Mouse (Mus musculus) limb, embryonic 13.5 days (tissue): ENCODE measurements at regions not wholly inside any gene's neighbourhood (a gene's known extent, or its start where the extent isn't known, plus 50 kb on each side); places are given as distances from the start of the nearest gene placed in this dataset.
"Not testable (repeated sequence)": the region's sequence is repeated elsewhere in the genome, so short reads cannot be mapped to it uniquely, and the experiment has no call there.

Source experiments
- ATAC-seq: fragments of 200-750 bp; cut with Nextera tagmentation; 2 replicates; pipeline ENCODE4 v1.8.0; 2017; ENCODE audit warnings: low read depth, moderate number of reproducible peaks, moderate TSS enrichment; ENCODE audit not compliant: low FRiP score
- H3K27ac ChIP-seq: fragments of 300-500 bp; sonication (generic); 2 replicates; pipeline ENCODE4 v1.5.1; 2015; ENCODE audit warnings: inconsistent platforms, mild to moderate bottlenecking, moderate library complexity
- H3K27me3 ChIP-seq: fragments of 300-500 bp; sonication (generic); 2 replicates; pipeline ENCODE4 v1.6.1; 2015; ENCODE audit warnings: mild to moderate bottlenecking, inconsistent platforms
- H3K36me3 ChIP-seq: fragments of 300-500 bp; sonication (generic); 2 replicates; pipeline ENCODE4 v1.6.1; 2015; ENCODE audit warnings: inconsistent platforms, mild to moderate bottlenecking, moderate library complexity
- H3K4me1 ChIP-seq: fragments of 300-500 bp; sonication (generic); 2 replicates; pipeline ENCODE4 v1.6.1; 2015; ENCODE audit warnings: inconsistent platforms
- H3K4me2 ChIP-seq: fragments of 300-500 bp; sonication (generic); replicated peaks from 2 replicates; pipeline ENCODE4 v1.6.1; 2015; ENCODE audit warnings: inconsistent platforms, mild to moderate bottlenecking, moderate library complexity
- H3K4me3 ChIP-seq: fragments of 300-500 bp; sonication (generic); 2 replicates; pipeline ENCODE4 v1.5.1; 2015; ENCODE audit warnings: moderate library complexity, mild to moderate bottlenecking, inconsistent platforms
- H3K9ac ChIP-seq: fragments of 300-500 bp; sonication (generic); 2 replicates; pipeline ENCODE4 v1.6.1; 2015; ENCODE audit warnings: mild to moderate bottlenecking, inconsistent platforms
- H3K9me3 ChIP-seq: fragments of 300-500 bp; sonication (generic); 2 replicates; pipeline ENCODE4 v1.6.1; 2016; ENCODE audit warnings: inconsistent platforms
- WGBS: fragments of 180-500 bp; shearing (Covaris S2); methylation state at CpG from one replicate; pipeline ENCODE4 v1.1.7; 2015; 5-methylcytosine and 5-hydroxymethylcytosine counted together

DNA sequence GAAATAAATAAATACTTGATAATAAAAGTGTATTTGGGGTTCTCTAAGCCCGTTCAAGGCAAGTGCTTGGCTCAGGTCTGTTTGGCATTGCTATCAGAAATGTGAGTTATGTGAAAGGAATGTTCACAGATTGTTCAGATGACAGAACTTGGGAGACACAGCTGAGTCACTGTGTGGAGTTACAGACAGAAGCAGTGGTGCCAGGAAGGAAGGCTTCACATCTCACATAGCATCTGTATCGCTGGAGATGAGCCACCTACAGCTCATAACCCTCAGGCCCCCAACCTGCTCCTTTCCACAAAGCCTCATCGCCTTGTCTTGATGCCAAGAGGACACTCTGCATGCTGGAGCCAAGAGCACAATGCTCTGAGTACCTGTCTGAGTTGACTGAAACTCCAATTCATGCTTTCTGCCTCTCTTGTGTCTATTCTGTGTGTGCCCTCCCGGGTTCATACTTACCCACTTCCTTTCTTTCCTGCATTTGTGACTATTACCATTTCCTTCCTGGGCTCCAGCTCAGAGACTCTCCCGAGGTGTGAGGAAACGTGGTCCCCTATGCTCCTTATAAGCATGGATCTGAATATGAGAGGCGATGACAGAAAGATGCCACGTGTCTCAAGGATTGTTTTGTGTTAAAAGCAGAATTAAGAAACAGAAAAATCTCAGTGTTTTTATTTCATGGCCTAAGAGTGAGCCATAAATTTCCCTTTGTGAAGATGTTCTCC lies 79.6 kb downstream of the Cd24a start:
- H3K27ac ChIP-seq: no peak overlapping the region
- H3K9ac ChIP-seq: no peak overlapping the region
- H3K4me3 ChIP-seq: no peak overlapping the region
- H3K4me1 ChIP-seq: peaks cover 9% of the 10 kb centered on the region
- H3K36me3 ChIP-seq: no peaks in the 10 kb centered on the region
- no peak for ATAC-seq
- 0 out of 2 replicates have a peak, but pooled peaks cover 2% of the 10 kb centered on the region for H3K9me3 ChIP-seq
- H3K4me2 ChIP-seq: no peak overlapping the region
- WGBS: 84% methylated on average over 8 of the region's 8 CpGs
- no peaks in the 10 kb centered on the region for H3K27me3 ChIP-seq

- H3K9ac ChIP-seq: no peak overlapping the region
- 0 out of 2 replicates have a peak, but pooled peaks cover 2% of the 10 kb centered on the region for H3K9me3 ChIP-seq
- H3K27me3 ChIP-seq: no peaks in the 10 kb centered on the region
- H3K36me3 ChIP-seq: no peaks in the 10 kb centered on the region
- H3K27ac ChIP-seq: no peak overlapping the region
- peaks cover 9% of the 10 kb centered on the region for H3K4me1 ChIP-seq
- no peak overlapping the region for H3K4me2 ChIP-seq
- ATAC-seq: no peak
- no peak overlapping the region for H3K4me3 ChIP-seq
- WGBS: 96% methylated on average over 1 of the region's 1 CpGs
Observed at GRCm38 (mm10) chr10:43658226-43658593, 80.1 kb downstream of the Cd24a start.

DNA sequence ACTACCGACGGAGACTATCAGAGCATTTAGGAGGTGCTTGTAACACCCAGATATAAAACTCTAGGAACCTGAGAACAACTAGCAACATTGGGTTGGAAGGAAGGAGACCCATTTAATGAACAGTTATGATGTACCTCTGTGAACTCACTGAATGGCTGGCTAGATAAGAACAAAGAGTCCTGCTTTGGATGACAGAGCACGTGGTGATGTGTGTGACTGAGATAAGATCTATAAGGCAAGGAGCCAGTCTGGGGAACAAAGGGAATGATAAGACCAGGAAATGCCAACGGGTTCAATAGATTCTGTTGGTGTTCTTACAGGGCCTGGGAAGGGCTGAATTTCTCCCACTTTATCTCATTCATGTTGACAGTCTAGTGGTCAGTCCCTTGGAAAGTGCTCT lies 86.8 kb downstream of the Cd24a start:
- H3K9me3 ChIP-seq: no peaks in the 10 kb centered on the region
- ATAC-seq: no peak
- peaks cover 11% of the 10 kb centered on the region for H3K4me1 ChIP-seq
- no peak overlapping the region for H3K4me2 ChIP-seq
- no peaks in the 10 kb centered on the region for H3K36me3 ChIP-seq
- no peak overlapping the region for H3K9ac ChIP-seq
- no peak overlapping the region for H3K27ac ChIP-seq
- no peaks in the 10 kb centered on the region for H3K27me3 ChIP-seq
- H3K4me3 ChIP-seq: no peak overlapping the region
- 72% methylated on average over 4 of the region's 4 CpGs for WGBS

- Histone ChIP-seq H3K27ac (no peak overlapping the region), H3K4me3 (no peak overlapping the region), H3K9me3 (no peaks in the 10 kb centered on the region), H3K9ac (no peak overlapping the region), H3K27me3 (no peaks in the 10 kb centered on the region), H3K36me3 (no peaks in the 10 kb centered on the region), H3K4me1 (peaks cover 11% of the 10 kb centered on the region), H3K4me2 (no peak overlapping the region)
- ATAC-seq: no peak
- 72% methylated on average over 9 of the region's 9 CpGs for WGBS
Observed at GRCm38 (mm10) chr10:43666262-43667085, 88.4 kb downstream of the Cd24a start.

DNA sequence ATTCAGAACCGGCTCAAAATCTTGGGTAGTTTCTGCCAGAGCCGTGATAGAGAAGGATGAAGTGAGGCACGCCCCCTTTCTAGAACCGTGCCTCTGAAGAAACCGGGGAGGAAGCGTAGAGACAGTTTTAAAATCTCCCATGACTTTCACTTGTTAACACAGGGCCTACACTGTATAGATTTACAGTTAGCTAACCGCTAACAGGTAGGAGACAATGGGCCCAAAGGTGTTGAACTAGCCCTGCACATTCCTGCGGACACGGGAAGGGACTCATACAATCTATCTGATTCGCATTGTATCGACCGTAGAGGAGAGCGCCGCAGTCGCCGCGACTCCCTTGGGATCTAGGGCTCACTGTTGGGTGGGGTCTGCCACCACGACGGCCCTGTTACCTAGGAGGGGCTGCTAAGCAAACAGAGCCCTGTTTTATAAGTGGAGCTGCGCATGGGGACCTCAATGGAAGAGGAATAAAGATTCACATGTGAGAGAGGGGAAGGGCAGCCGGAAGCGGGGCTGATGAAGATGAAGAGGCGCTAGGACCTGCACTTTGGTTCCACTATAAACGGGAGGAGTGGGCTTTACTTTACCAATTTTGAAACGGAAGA lies 89.1 kb downstream of the Cd24a start:
- Histone ChIP-seq H3K36me3 (no peaks in the 10 kb centered on the region), H3K4me3 (no peak overlapping the region), H3K9ac (no peak overlapping the region), H3K9me3 (no peaks in the 10 kb centered on the region), H3K4me2 (peak overlapping the region; percentile 43), H3K27me3 (no peaks in the 10 kb centered on the region), H3K27ac (no peak overlapping the region), H3K4me1 (peaks cover 11% of the 10 kb centered on the region)
- WGBS: 65% methylated on average over 25 of the region's 25 CpGs
- no peak for ATAC-seq

DNA sequence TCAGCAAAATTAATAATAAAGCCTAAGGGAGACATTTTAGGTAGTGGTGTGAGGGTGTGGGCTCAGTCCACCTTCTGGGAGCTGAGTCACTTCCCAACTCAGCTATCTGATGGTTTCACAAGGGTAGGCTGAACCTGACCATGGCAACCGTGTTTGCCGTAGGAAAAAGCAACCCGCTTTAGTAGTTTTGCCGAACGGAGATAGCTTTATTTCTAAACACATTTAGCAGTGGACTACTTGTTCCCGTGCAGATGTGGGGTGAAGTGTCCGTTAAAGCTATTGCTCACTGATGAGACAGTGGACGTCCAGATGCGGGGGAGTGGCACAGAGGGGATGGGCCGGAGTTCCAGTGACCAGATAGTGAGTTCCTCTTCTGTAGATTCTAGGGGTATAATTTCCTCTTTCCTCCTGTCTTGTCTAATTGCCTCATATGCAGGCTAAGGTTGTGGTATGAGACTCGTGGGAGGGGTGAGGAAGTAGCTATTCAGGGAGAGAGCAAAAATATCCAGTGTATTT lies 89.7 kb downstream of the Cd24a start:
- Histone ChIP-seq H3K9me3 (no peaks in the 10 kb centered on the region), H3K27me3 (no peaks in the 10 kb centered on the region), H3K9ac (no peak overlapping the region), H3K4me3 (no peak overlapping the region), H3K36me3 (no peaks in the 10 kb centered on the region), H3K4me2 (peak overlapping the region; percentile 43), H3K27ac (no peak overlapping the region), H3K4me1 (peaks cover 16% of the 10 kb centered on the region)
- 68% methylated on average over 11 of the region's 11 CpGs for WGBS
- ATAC-seq: no peak

DNA sequence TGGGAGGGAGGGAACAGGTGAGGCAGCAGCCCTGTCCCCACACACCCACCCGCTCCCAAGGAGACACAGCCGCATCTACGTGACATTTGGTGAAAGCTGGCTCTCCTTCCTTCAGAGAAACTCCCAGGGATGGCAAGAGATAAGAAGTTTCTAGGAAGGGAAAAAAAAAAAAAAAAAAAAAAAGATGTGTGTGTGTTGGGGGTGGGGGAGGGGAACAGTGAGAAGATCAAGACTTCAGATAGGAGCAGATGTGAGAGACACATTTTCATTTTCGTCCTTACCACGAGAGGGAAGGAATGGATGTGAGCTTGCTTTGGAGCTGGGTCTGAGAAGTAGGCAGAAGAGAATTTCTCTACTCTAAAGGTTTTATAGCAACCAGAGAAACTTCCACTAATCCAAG lies 91.4 kb downstream of the Cd24a start:
- no peak for ATAC-seq
- Histone ChIP-seq H3K9me3 (no peaks in the 10 kb centered on the region), H3K36me3 (no peaks in the 10 kb centered on the region), H3K4me1 (peaks cover 26% of the 10 kb centered on the region), H3K27ac (no peak overlapping the region), H3K27me3 (no peaks in the 10 kb centered on the region), H3K4me2 (no peak overlapping the region), H3K9ac (no peak overlapping the region), H3K4me3 (no peak overlapping the region)
- WGBS: 55% methylated on average over 5 of the region's 5 CpGs

GRCm38 (mm10) chr10:43670745-43671144 lies 92.7 kb downstream of the Cd24a start:
- Histone ChIP-seq H3K4me1 (peaks cover 26% of the 10 kb centered on the region), H3K36me3 (no peaks in the 10 kb centered on the region), H3K9ac (no peak overlapping the region), H3K27me3 (no peaks in the 10 kb centered on the region), H3K9me3 (no peaks in the 10 kb centered on the region), H3K4me2 (no peak overlapping the region), H3K4me3 (no peak overlapping the region), H3K27ac (no peak overlapping the region)
- WGBS: 85% methylated on average over 1 of the region's 1 CpGs
- no peak for ATAC-seq

DNA sequence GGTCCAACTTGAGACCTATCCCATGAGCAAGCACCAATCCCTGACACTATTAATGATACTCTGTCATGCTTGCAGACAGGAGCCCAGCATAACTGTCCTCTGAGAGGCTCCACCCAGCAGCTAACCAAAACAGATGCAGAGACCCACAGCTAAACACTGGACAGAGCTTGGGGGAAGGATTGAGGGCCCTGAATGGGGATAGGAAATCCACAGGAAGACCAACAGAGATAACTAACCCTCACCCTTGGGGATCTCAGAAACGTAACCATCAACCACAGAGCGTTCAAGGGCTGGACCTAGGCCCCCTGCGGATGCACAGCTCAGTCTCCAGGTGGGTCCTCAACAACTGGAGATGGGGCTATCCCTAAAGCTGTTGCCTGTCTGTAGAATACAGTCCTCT lies 93.7 kb downstream of the Cd24a start:
- Histone ChIP-seq H3K27ac (no peak overlapping the region), H3K4me1 (peaks cover 26% of the 10 kb centered on the region), H3K4me2 (no peak overlapping the region), H3K9ac (no peak overlapping the region), H3K9me3 (no peaks in the 10 kb centered on the region), H3K36me3 (no peaks in the 10 kb centered on the region), H3K4me3 (no peak overlapping the region), H3K27me3 (no peaks in the 10 kb centered on the region)
- 85% methylated on average over 3 of the region's 3 CpGs for WGBS
- no peak for ATAC-seq

DNA sequence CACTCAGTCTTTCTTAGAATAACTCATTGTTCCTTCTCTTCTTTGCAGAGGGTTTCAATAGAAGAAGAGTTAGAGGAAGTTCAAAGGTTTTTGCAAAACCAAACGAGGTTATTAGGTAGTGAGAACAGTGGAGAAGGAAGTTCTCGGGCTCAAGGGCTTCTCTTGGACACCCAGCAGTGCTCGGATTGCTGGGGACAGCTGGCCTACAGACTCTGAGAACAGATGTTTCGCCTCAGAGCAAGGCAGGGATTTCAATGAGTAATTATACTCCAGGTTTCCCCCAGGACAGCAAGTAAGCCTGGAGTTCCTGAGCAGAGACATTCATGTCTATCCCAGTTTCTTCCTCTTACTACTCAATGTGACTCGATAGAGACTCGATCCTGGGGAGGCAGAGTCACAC lies 94.4 kb downstream of the Cd24a start:
- no peak overlapping the region for H3K4me3 ChIP-seq
- no peaks in the 10 kb centered on the region for H3K9me3 ChIP-seq
- peaks cover 21% of the 10 kb centered on the region for H3K4me1 ChIP-seq
- no peaks in the 10 kb centered on the region for H3K36me3 ChIP-seq
- WGBS: 35% methylated on average over 6 of the region's 6 CpGs
- no peak overlapping the region for H3K4me2 ChIP-seq
- no peak overlapping the region for H3K27ac ChIP-seq
- H3K9ac ChIP-seq: no peak overlapping the region
- no peak for ATAC-seq
- no peaks in the 10 kb centered on the region for H3K27me3 ChIP-seq

GRCm38 (mm10) chr10:43674749-43675148 lies 96.7 kb downstream of the Cd24a start:
- no peak overlapping the region for H3K4me2 ChIP-seq
- no peaks in the 10 kb centered on the region for H3K9me3 ChIP-seq
- no peak overlapping the region for H3K27ac ChIP-seq
- H3K9ac ChIP-seq: no peak overlapping the region
- no peak overlapping the region for H3K4me3 ChIP-seq
- peaks cover 16% of the 10 kb centered on the region for H3K4me1 ChIP-seq
- no peaks in the 10 kb centered on the region for H3K27me3 ChIP-seq
- 86% methylated on average over 1 of the region's 1 CpGs for WGBS
- ATAC-seq: no peak
- H3K36me3 ChIP-seq: no peaks in the 10 kb centered on the region

DNA sequence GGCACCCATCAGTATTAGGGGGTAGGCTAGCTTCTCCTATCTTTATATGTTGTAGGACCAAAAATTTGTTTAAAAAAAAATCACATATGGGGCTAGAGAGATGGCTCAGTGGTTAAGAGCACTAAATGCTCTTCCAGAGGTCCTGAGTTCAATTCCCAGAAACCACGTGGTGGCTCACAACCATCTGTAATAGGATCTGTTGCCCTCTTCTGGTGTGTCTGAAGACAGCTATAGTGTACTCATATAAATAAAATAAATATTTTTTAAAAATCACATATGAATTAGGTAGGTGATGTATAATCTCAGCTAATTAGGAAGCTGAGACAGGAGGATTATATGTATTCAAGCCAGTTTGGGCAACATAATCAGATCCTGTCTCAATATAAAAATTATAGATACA lies 97.4 kb downstream of the Cd24a start:
- H3K27ac ChIP-seq: not testable (repeated sequence)

More for the DNA sequence above, 97.4 kb downstream of the Cd24a start:
- H3K9me3 ChIP-seq, ATAC-seq, H3K9ac ChIP-seq, H3K27me3 ChIP-seq, H3K4me2 ChIP-seq, H3K36me3 ChIP-seq, H3K4me3 ChIP-seq: not testable (repeated sequence)
- 76% methylated on average over 1 of the region's 1 CpGs for WGBS
- H3K4me1 ChIP-seq: peaks cover 16% of the 10 kb centered on the region
